ENCODE assay signal across 23 mouse cellular contexts in genomic region chr9:112260696-112261095, GRCm38 (mm10). TPM values are rescaled to one million over a fixed set of nuclear protein-coding genes. Genes with fewer than 3 reads are reported as not detected.
DNase-seq lines count a peak whose midpoint lies in the region; ATAC-seq lines count a peak whose summit lies in the region.
"Had no signal": no experiment of that assay in that cellular context is flagged by ENCODE, and none has a peak within 500 bp of the region (broad histone marks: within the 10 kb centered on the region; RNA-seq: fewer than 3 reads in every experiment).

No protein-coding gene starts in this region.

- H3K27ac ChIP-seq in hindbrain, embryonic 14.5 days, result 0 out of 2 replicates have a peak overlapping the region, but pooled peaks have one; percentile 7
- no peak overlapping the region for H3K27ac ChIP-seq in hindbrain, embryonic 11.5 days (ENCODE audit: low read depth, low read length)
- no peak overlapping the region for H3K27ac ChIP-seq in intestine, embryonic 15.5 days
- no peak overlapping the region for H3K27ac ChIP-seq in forebrain, embryonic 14.5 days (ENCODE audit: low read depth, low read length)
- H3K27ac ChIP-seq: forebrain, embryonic 10.5 days; heart, embryonic 10.5 days; limb, embryonic 13.5 days; liver, embryonic 12.5 days had no signal

- no peak overlapping the region for H3K9ac ChIP-seq in hindbrain, embryonic 14.5 days
- no peak overlapping the region for H3K9ac ChIP-seq in hindbrain, embryonic 11.5 days (ENCODE audit: low read depth, low read length)
- no peak overlapping the region for H3K9ac ChIP-seq in intestine, embryonic 15.5 days
- no peak overlapping the region for H3K9ac ChIP-seq in forebrain, embryonic 14.5 days (ENCODE audit: low read length)
- H3K9ac ChIP-seq: limb, embryonic 13.5 days; liver, embryonic 12.5 days had no signal

- no peak overlapping the region for H3K4me3 ChIP-seq in hindbrain, embryonic 14.5 days (replicated peaks; ENCODE audit: low read length)
- H3K4me3 ChIP-seq in hindbrain, embryonic 11.5 days (ENCODE audit: low read depth, low read length), result no peak overlapping the region
- H3K4me3 ChIP-seq in intestine, embryonic 15.5 days (replicated peaks), result no peak overlapping the region
- no peak overlapping the region for H3K4me3 ChIP-seq in forebrain, embryonic 14.5 days (ENCODE audit: low read depth, low read length)
- H3K4me3 ChIP-seq: forebrain, embryonic 10.5 days; heart, embryonic 10.5 days; limb, embryonic 13.5 days; liver, embryonic 12.5 days; megakaryocyte, embryonic 14.5 days had no signal

- H3K4me1 ChIP-seq in hindbrain, embryonic 14.5 days (replicated peaks; ENCODE audit: control insufficient read depth, insufficient read depth, low read length), result no peaks in the 10 kb centered on the region
- H3K4me1 ChIP-seq in hindbrain, embryonic 11.5 days (replicated peaks; ENCODE audit: control insufficient read depth, insufficient read depth, low read length), result no peaks in the 10 kb centered on the region
- no peaks in the 10 kb centered on the region for H3K4me1 ChIP-seq in intestine, embryonic 15.5 days (replicated peaks)
- no peaks in the 10 kb centered on the region for H3K4me1 ChIP-seq in forebrain, embryonic 14.5 days (ENCODE audit: control insufficient read depth, insufficient read depth, low read length)
- H3K4me1 ChIP-seq: forebrain, embryonic 10.5 days; heart, embryonic 10.5 days; limb, embryonic 13.5 days; liver, embryonic 12.5 days had no signal

- H3K36me3 ChIP-seq in hindbrain, embryonic 14.5 days (replicated peaks; ENCODE audit: control insufficient read depth, insufficient read depth), result no peaks in the 10 kb centered on the region
- H3K36me3 ChIP-seq in hindbrain, embryonic 11.5 days (ENCODE audit: control insufficient read depth, insufficient read depth, low read length), result no peaks in the 10 kb centered on the region
- H3K36me3 ChIP-seq in intestine, embryonic 15.5 days, result no peaks in the 10 kb centered on the region
- no peaks in the 10 kb centered on the region for H3K36me3 ChIP-seq in forebrain, embryonic 14.5 days (ENCODE audit: control insufficient read depth, insufficient read depth, low read length)
- H3K36me3 ChIP-seq: forebrain, embryonic 10.5 days; heart, embryonic 10.5 days; limb, embryonic 13.5 days; liver, embryonic 12.5 days had no signal

- no peak overlapping the region for H3K4me2 ChIP-seq in hindbrain, embryonic 14.5 days (replicated peaks)
- H3K4me2 ChIP-seq in hindbrain, embryonic 11.5 days (replicated peaks; ENCODE audit: low read depth, low read length), result no peak overlapping the region
- H3K4me2 ChIP-seq in intestine, embryonic 15.5 days (replicated peaks), result no peak overlapping the region
- H3K4me2 ChIP-seq in forebrain, embryonic 14.5 days (ENCODE audit: low read length), result no peak overlapping the region
- H3K4me2 ChIP-seq: limb, embryonic 13.5 days; liver, embryonic 12.5 days had no signal

- no peaks in the 10 kb centered on the region for H3K27me3 ChIP-seq in hindbrain, embryonic 14.5 days (ENCODE audit: control insufficient read depth, insufficient read depth, low read length)
- no peaks in the 10 kb centered on the region for H3K27me3 ChIP-seq in hindbrain, embryonic 11.5 days (ENCODE audit: control insufficient read depth, insufficient read depth, low read length)
- H3K27me3 ChIP-seq in intestine, embryonic 15.5 days (replicated peaks), result no peaks in the 10 kb centered on the region
- H3K27me3 ChIP-seq in forebrain, embryonic 14.5 days (replicated peaks; ENCODE audit: control insufficient read depth, insufficient read depth, low read length), result no peaks in the 10 kb centered on the region
- H3K27me3 ChIP-seq: limb, embryonic 13.5 days; liver, embryonic 12.5 days had no signal

- DNase-seq in hindbrain, embryonic 14.5 days (ENCODE audit: low spot score), result no peak
- no peak for DNase-seq in hindbrain, embryonic 11.5 days (ENCODE audit: low spot score)
- peak; percentile 98 for DNase-seq in brain, adult 2 months (ENCODE audit: low read depth, low spot score)
- DNase-seq in cerebellum, adult 18-20 months, result peak; percentile 82 to 90
- DNase-seq in cerebellum, postnatal 14 days, result peak; percentile 85 to 91
- DNase-seq in adrenal gland, postnatal 10 days, result no peak
- no peak for DNase-seq in forebrain, embryonic 14.5 days (ENCODE audit: low spot score)
- DNase-seq: heart, postnatal 4 days; kidney, adult 8-10 months; kidney, postnatal 10 days; lung, adult 2 months; lung, postnatal 14 days; midbrain, embryonic 14.5 days; spleen, adult 18-20 months had no signal

- H3K9me3 ChIP-seq in hindbrain, embryonic 14.5 days (ENCODE audit: control insufficient read depth, low read length), result no peaks in the 10 kb centered on the region
- no peaks in the 10 kb centered on the region for H3K9me3 ChIP-seq in hindbrain, embryonic 11.5 days (ENCODE audit: control insufficient read depth, low read length)
- no peaks in the 10 kb centered on the region for H3K9me3 ChIP-seq in intestine, embryonic 15.5 days
- no peaks in the 10 kb centered on the region for H3K9me3 ChIP-seq in forebrain, embryonic 14.5 days (replicated peaks; ENCODE audit: control insufficient read depth, low read length)
- H3K9me3 ChIP-seq: forebrain, embryonic 10.5 days; heart, embryonic 10.5 days; limb, embryonic 13.5 days; liver, embryonic 12.5 days; megakaryocyte, embryonic 14.5 days had no signal

- 82% methylated on average over 2 of the region's 2 CpGs for WGBS in hindbrain, embryonic 14.5 days
- 78% methylated on average over 2 of the region's 2 CpGs for WGBS in hindbrain, embryonic 11.5 days
- 64% methylated on average over 2 of the region's 2 CpGs for WGBS in intestine, embryonic 15.5 days
- WGBS in forebrain, embryonic 14.5 days, result 82% methylated on average over 2 of the region's 2 CpGs

- no peak for ATAC-seq in hindbrain, embryonic 14.5 days (ENCODE audit: low FRiP score)
- no peak for ATAC-seq in hindbrain, embryonic 11.5 days (ENCODE audit: low FRiP score)
- no peak for ATAC-seq in intestine, embryonic 15.5 days
- no peak for ATAC-seq in forebrain, embryonic 14.5 days
- ATAC-seq: liver, embryonic 12.5 days had no signal

RNA-seq across cellular contexts. Expression of gene Arpp21, which starts 25.0 kb away (rescaled TPM):
- 29.1 and 40.8 TPM in 2 replicates for polyA plus RNA-seq in hindbrain, embryonic 14.5 days (2014; fragmentation: Nextera tagmentation; extraction: Ambion mirVana)
- polyA plus RNA-seq in hindbrain, embryonic 11.5 days (2014; fragmentation: Nextera tagmentation; extraction: Ambion mirVana), result 6.0 and 6.8 TPM in 2 replicates
- polyA plus RNA-seq in intestine, embryonic 15.5 days (2015; fragmentation: Nextera tagmentation; extraction: Ambion mirVana), result 0.70 and 1.1 TPM in 2 replicates
- 1 to 10 TPM; 1.4 to 2.7 TPM for total RNA-seq in adrenal gland, postnatal 10 days (2021)
- polyA plus RNA-seq in forebrain, embryonic 14.5 days (2014; fragmentation: Nextera tagmentation; extraction: Ambion mirVana), result 29.2 and 37.4 TPM in 2 replicates
- total RNA-seq: adrenal gland, adult 18-20 months had no signal
- polyA plus RNA-seq: gonadal fat pad, adult 2 months; urinary bladder, adult 2 months had no signal

Comparison
In these comparisons a context has a peak if more than half of its experiments do, and no peak if none do; other contexts are left out.
1. DNase-seq: peak in brain, adult 2 months (single experiment), cerebellum, adult 18-20 months (2 of 2) and cerebellum, postnatal 14 days (2 of 2); none in hindbrain, embryonic 14.5 days (single experiment), hindbrain, embryonic 11.5 days (single experiment), adrenal gland, postnatal 10 days (single experiment) and forebrain, embryonic 14.5 days (single experiment).